Mouse (Mus musculus): Measurements from ENCODE around the gene Gm21976. TPM values are rescaled to one million over a fixed set of nuclear protein-coding genes. Genes with fewer than 3 reads are reported as not detected.

Gm21976 gene
- polyA plus RNA-seq, 1 experiment from 2014 or later, result not detected

DNA sequence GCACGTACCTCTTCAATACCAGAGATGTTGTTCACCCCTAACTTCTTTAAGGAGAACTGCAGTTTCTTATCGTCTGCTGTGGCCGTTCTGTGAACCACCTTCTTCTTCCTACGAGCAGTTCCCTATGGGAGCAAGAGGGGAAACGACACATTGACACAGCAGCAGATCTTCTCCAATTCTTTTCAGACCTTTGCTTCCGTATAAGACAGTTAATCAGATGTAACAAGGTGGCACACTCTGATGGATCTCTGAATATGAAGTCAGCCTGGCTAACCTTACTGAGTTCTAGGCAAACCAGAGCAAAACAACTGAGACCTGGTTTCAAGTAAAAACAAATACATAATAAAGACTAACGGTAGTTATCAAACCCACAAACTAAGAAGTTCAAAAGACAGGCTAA lies 33.9 kb downstream of the Gm21976 start:
- WGBS, result 68% methylated on average over 7 of the region's 7 CpGs
- ATAC-seq (ENCODE audit: insufficient read depth), result no peak
- Histone ChIP-seq H3K36me3 (ENCODE audit: insufficient read depth) (peaks cover 61% of the 10 kb centered on the region), H3K4me2 (no peak overlapping the region), H3K9ac (no peak overlapping the region), H3K4me3 (ENCODE audit: low read depth, low read length) (no peak overlapping the region), H3K27me3 (ENCODE audit: insufficient read depth, low read length) (no peaks in the 10 kb centered on the region), H3K9me3 (ENCODE audit: low read depth, low read length) (no peaks in the 10 kb centered on the region), H3K4me1 (ENCODE audit: insufficient read depth) (no peaks in the 10 kb centered on the region), H3K27ac (ENCODE audit: low read depth) (no peak overlapping the region)
- TF ChIP-seq CTCF (IDR thresholded peaks at IDR 0.05; ENCODE audit: low read depth), result no peak
- DNase-seq, result no peak

DNA sequence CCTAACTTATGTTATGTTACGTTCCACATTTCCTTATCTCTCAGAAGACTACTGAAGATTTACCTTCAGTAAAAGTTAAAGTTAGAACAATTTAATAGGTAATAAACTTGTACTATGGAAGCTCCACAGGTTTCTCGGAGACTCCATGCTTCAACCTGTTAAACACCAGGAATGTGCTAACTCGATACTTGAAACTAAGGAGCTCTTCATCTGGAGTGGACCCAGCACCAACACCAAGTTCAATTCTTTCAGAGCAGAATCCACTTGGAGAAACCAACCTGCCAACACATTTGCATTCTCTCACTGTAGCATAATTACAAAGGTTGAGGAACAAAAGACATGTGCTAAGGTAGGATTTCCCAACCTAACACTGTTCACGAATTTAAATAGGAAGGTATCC lies 35.4 kb downstream of the Gm21976 start:
- H3K9me3 ChIP-seq (ENCODE audit: low read depth, low read length), result no peaks in the 10 kb centered on the region
- no peak for TF ChIP-seq CTCF (IDR thresholded peaks at IDR 0.05; ENCODE audit: low read depth)
- no peaks in the 10 kb centered on the region for H3K4me1 ChIP-seq (ENCODE audit: insufficient read depth)
- ATAC-seq (ENCODE audit: insufficient read depth) (no peak), DNase-seq (no peak)
- 53% methylated on average over 4 of the region's 4 CpGs for WGBS
- peaks cover 49% of the 10 kb centered on the region for H3K36me3 ChIP-seq (ENCODE audit: insufficient read depth)
- H3K4me3 ChIP-seq (ENCODE audit: low read depth, low read length), result peak overlapping the region; percentile 99
- 0 out of 2 replicates have a peak overlapping the region, but pooled peaks have one; percentile 13 for H3K9ac ChIP-seq
- H3K4me2 ChIP-seq, result peak overlapping the region; percentile 87
- H3K27ac ChIP-seq (ENCODE audit: low read depth), result no peak overlapping the region
- H3K27me3 ChIP-seq (ENCODE audit: insufficient read depth, low read length), result no peaks in the 10 kb centered on the region

DNA sequence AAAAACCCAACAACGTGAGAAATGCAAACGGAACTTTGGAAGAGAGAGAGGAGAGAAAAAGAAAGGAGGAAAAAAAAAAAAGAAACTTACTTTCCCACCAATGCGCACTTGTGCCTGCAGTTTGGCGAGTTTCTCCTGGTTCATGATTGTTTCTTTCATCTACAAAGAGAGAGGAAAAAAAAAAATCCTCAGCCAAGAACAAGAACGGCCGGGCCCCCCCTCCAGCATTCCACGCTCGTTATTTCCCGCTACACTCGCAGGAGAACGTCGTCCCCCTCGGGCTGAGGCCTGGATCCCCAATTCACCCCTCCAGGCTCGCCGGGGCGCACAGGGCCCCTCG lies 36.4 kb downstream of the Gm21976 start:
- Histone ChIP-seq H3K4me2 (peak overlapping the region; percentile 87), H3K27ac (ENCODE audit: low read depth) (peak overlapping the region; percentile 94), H3K27me3 (ENCODE audit: insufficient read depth, low read length) (no peaks in the 10 kb centered on the region), H3K4me1 (ENCODE audit: insufficient read depth) (no peaks in the 10 kb centered on the region), H3K36me3 (ENCODE audit: insufficient read depth) (peaks cover 39% of the 10 kb centered on the region), H3K9ac (peak overlapping the region; percentile 98), H3K4me3 (ENCODE audit: low read depth, low read length) (peak overlapping the region; percentile 99), H3K9me3 (ENCODE audit: low read depth, low read length) (no peaks in the 10 kb centered on the region)
- ATAC-seq (ENCODE audit: insufficient read depth), result no peak
- WGBS, result under 1% methylated on average over 17 of the region's 17 CpGs
- DNase-seq, result peak; percentile 46
- no peak for TF ChIP-seq CTCF (IDR thresholded peaks at IDR 0.05; ENCODE audit: low read depth)

DNA sequence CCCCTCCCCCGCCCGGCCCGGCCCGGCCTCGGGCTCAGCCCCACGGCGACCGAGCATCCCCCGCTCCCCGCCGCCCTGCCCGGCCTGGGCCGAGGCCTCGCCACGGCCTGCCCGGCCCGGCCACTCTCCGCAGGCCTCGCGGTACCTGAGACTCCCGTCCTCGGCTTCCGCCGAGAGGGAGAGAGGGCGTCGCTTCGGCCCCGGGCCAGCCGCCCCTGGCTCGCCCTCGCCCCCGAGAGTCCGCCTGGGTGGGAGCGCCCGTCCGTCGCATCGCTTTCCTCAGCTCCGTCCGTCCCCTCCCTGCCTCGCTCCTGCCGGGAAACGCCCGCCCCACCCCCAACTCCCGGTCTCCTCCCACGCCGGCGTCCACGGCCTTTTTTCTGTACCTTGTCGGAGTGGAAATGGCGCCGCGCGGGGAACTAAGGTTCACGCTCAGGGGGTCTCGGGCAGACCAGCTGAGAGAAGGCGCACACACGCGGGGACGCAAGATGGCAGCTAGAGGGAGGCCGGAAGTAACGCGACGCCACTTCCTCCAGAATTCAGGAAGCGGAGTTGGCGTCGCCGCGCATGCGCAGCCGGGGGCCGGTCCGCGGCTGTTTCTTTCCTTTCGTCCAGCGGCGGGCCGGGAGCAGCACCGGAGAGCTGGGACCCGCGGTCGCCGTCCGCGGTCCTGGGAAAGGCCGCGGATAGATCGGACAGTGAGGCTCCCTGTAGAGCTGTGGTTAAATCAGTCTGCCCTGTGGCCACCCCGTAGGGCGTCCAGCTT lies 37.0 kb downstream of the Gm21976 start, which contains the start of gene Btf3:
TSS of gene Btf3 (minus strand) at position 527 of the 766 bp plus-strand sequence.
- 1% methylated on average over 76 of the region's 90 CpGs for WGBS
- Histone ChIP-seq H3K27ac (ENCODE audit: low read depth) (peak within 1 kb of the TSS; percentile 94), H3K27me3 (ENCODE audit: insufficient read depth, low read length) (no peaks in the 10 kb centered on the region), H3K4me1 (ENCODE audit: insufficient read depth) (no peaks in the 10 kb centered on the region), H3K9me3 (ENCODE audit: low read depth, low read length) (no peaks in the 10 kb centered on the region), H3K4me2 (peak within 1 kb of the TSS; percentile 90), H3K9ac (peak within 1 kb of the TSS; percentile 98), H3K4me3 (ENCODE audit: low read depth, low read length) (peak within 1 kb of the TSS; percentile 99), H3K36me3 (ENCODE audit: insufficient read depth) (peaks cover 33% of the 10 kb centered on the region)
- peak; percentile 94 for ATAC-seq (ENCODE audit: insufficient read depth)
- peak; percentile 36 for TF ChIP-seq CTCF (IDR thresholded peaks at IDR 0.05; ENCODE audit: low read depth)
- DNase-seq, result peak; percentile 98

DNA sequence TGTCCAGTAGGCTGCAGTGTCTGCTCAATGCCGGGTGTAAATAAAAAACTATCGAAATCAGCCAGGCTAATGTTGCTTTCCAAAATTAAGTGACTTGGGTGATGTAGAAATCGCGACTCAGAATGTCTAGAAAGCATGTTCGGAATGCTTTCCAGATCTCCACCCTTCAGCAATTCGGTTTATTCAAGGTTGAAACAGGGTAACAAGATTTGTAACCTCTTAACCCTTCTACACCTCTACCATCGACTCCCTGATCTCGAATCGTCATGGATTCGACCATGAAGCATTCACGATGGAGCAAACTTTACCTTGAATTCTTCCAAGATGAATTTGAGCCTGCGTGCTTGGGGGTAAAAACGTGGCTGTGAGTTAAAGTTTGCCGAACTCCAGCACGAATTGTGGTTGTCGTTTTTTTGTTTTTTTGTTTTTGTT lies 37.6 kb downstream of the Gm21976 start:
- H3K9me3 ChIP-seq (ENCODE audit: low read depth, low read length), result no peaks in the 10 kb centered on the region
- peak overlapping the region; percentile 98 for H3K9ac ChIP-seq
- H3K4me1 ChIP-seq (ENCODE audit: insufficient read depth), result no peaks in the 10 kb centered on the region
- 2% methylated on average over 16 of the region's 16 CpGs for WGBS
- peak overlapping the region; percentile 99 for H3K4me3 ChIP-seq (ENCODE audit: low read depth, low read length)
- H3K4me2 ChIP-seq, result peak overlapping the region; percentile 90
- TF ChIP-seq CTCF (IDR thresholded peaks at IDR 0.05; ENCODE audit: low read depth), result no peak
- peak overlapping the region; percentile 94 for H3K27ac ChIP-seq (ENCODE audit: low read depth)
- peak; percentile 13; the same call in 1 of the 2 replicates for ATAC-seq (ENCODE audit: insufficient read depth)
- DNase-seq, result no peak
- peaks cover 27% of the 10 kb centered on the region for H3K36me3 ChIP-seq (ENCODE audit: insufficient read depth)
- no peaks in the 10 kb centered on the region for H3K27me3 ChIP-seq (ENCODE audit: insufficient read depth, low read length)

DNA sequence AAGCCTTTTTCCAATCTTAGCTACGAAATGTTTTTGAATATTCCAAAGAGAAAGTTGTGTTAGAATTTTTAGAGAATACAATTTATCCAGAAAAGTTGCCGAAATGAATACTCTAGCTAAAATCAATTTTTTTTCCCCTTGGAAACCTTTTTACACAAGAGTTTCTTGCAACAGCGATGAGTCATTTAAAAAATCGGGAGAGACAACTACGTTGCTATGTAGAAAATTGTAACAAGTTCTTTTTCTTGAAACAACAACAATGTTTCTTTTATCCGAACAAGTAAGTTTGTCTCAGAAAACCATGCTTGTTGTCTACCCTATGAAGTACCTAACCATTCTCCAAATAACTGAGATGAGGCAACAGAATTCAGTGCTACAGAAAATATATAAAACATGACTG lies 38.2 kb downstream of the Gm21976 start:
- Histone ChIP-seq H3K36me3 (ENCODE audit: insufficient read depth) (peaks cover 21% of the 10 kb centered on the region), H3K4me3 (ENCODE audit: low read depth, low read length) (no peak overlapping the region), H3K9me3 (ENCODE audit: low read depth, low read length) (no peaks in the 10 kb centered on the region), H3K9ac (no peak overlapping the region), H3K27me3 (ENCODE audit: insufficient read depth, low read length) (no peaks in the 10 kb centered on the region), H3K4me1 (ENCODE audit: insufficient read depth) (no peaks in the 10 kb centered on the region), H3K4me2 (peak overlapping the region; percentile 90), H3K27ac (ENCODE audit: low read depth) (no peak overlapping the region)
- 88% methylated on average over 6 of the region's 6 CpGs for WGBS
- no peak for DNase-seq
- TF ChIP-seq CTCF (IDR thresholded peaks at IDR 0.05; ENCODE audit: low read depth), result no peak
- ATAC-seq (ENCODE audit: insufficient read depth), result no peak

DNA sequence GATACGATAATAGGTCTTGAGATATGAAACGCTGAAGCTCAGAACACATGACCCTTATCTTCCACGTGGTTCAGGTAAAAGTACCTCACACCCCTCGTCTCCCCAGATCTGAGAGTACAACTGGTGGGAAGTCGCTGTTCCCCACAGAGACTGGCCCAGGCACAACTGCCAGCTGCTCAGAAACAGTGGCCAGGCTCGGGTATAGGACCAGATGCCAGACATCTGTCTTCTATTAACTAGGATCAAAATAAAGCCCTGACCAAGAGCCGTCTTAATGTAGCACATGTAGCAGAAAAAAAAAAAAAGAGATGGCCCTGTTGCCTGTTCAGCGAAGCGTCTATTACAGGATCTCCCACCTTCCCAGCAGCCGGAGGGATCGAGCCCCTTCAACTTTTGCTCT lies 45.3 kb downstream of the Gm21976 start:
- no peak for TF ChIP-seq CTCF (IDR thresholded peaks at IDR 0.05; ENCODE audit: low read depth)
- ATAC-seq (ENCODE audit: insufficient read depth), result no peak
- Histone ChIP-seq H3K4me3 (ENCODE audit: low read depth, low read length) (no peak overlapping the region), H3K27ac (ENCODE audit: low read depth) (no peak overlapping the region), H3K4me1 (ENCODE audit: insufficient read depth) (no peaks in the 10 kb centered on the region), H3K9me3 (ENCODE audit: low read depth, low read length) (no peaks in the 10 kb centered on the region), H3K27me3 (ENCODE audit: insufficient read depth, low read length) (no peaks in the 10 kb centered on the region), H3K36me3 (ENCODE audit: insufficient read depth) (no peaks in the 10 kb centered on the region), H3K9ac (no peak overlapping the region), H3K4me2 (no peak overlapping the region)
- 83% methylated on average over 11 of the region's 11 CpGs for WGBS
- DNase-seq, result no peak

Measured in lung, embryonic 14.5 days (tissue).